Mouse (Mus musculus) midbrain, embryonic 16.5 days (tissue): ENCODE measurements around the gene Slc22a17. TPM values are rescaled to one million over a fixed set of nuclear protein-coding genes. Genes with fewer than 3 reads are reported as not detected.

Experiments used
- ATAC-seq: fragments of 200-750 bp; cut with Nextera tagmentation; 2 replicates; pipeline ENCODE4 v1.8.0; 2017; ENCODE audit warnings: moderate TSS enrichment
- H3K27ac ChIP-seq: fragments of 300-500 bp; sonication (generic); 2 replicates; pipeline ENCODE4 v1.5.1; 2014; ENCODE audit warnings: mild to moderate bottlenecking, low read length, mixed read lengths
- H3K27me3 ChIP-seq: fragments of 300-500 bp; sonication (generic); 2 replicates; pipeline ENCODE4 v1.6.1; 2014; ENCODE audit warnings: low read depth, low read length, mixed read lengths; ENCODE audit not compliant: control insufficient read depth, insufficient read depth
- H3K36me3 ChIP-seq: fragments of 300-500 bp; sonication (generic); 2 replicates; pipeline ENCODE4 v1.6.1; 2014; ENCODE audit warnings: mild to moderate bottlenecking, low read length, moderate library complexity, mixed read lengths; ENCODE audit not compliant: control insufficient read depth, insufficient read depth
- H3K4me1 ChIP-seq: fragments of 300-500 bp; sonication (generic); 2 replicates; pipeline ENCODE4 v1.6.1; 2014; ENCODE audit warnings: mild to moderate bottlenecking, low read length, mixed read lengths; ENCODE audit not compliant: control insufficient read depth, insufficient read depth
- H3K4me2 ChIP-seq: fragments of 300-500 bp; sonication (generic); 2 replicates; pipeline ENCODE4 v1.6.1; 2014; ENCODE audit warnings: mild to moderate bottlenecking, low read length, mixed read lengths
- H3K4me3 ChIP-seq: fragments of 300-500 bp; sonication (generic); 2 replicates; pipeline ENCODE4 v1.5.1; 2014; ENCODE audit warnings: low read depth, mild to moderate bottlenecking, low read length, moderate library complexity, mixed read lengths
- H3K9ac ChIP-seq: fragments of 300-500 bp; sonication (generic); 2 replicates; pipeline ENCODE4 v1.6.1; 2014; ENCODE audit warnings: low read depth, low read length, mixed read lengths
- H3K9me3 ChIP-seq: fragments of 300-500 bp; sonication (generic); replicated peaks from 2 replicates; pipeline ENCODE4 v1.6.1; 2014; ENCODE audit warnings: mild to moderate bottlenecking, low read length, mixed read lengths; ENCODE audit not compliant: control insufficient read depth, poor library complexity, severe bottlenecking
- WGBS: fragments of 180-500 bp; shearing (Covaris S2); extraction: QIAGEN DNeasy Blood & Tissue Kit; methylation state at CpG from one replicate; pipeline ENCODE4 v1.1.7; 2014; 5-methylcytosine and 5-hydroxymethylcytosine counted together
- polyA plus RNA-seq: library from polyadenylated mRNA; unstranded; fragments of >200 nt; fragmentation: Nextera tagmentation; extraction: Ambion mirVana; gene quantifications from 2 replicates; pipeline ENCODE4 v1.2.1, GENCODE M21; 2015

Gene Slc22a17
- polyA plus RNA-seq, 1 experiment from 2014 or later = 245 TPM

DNA sequence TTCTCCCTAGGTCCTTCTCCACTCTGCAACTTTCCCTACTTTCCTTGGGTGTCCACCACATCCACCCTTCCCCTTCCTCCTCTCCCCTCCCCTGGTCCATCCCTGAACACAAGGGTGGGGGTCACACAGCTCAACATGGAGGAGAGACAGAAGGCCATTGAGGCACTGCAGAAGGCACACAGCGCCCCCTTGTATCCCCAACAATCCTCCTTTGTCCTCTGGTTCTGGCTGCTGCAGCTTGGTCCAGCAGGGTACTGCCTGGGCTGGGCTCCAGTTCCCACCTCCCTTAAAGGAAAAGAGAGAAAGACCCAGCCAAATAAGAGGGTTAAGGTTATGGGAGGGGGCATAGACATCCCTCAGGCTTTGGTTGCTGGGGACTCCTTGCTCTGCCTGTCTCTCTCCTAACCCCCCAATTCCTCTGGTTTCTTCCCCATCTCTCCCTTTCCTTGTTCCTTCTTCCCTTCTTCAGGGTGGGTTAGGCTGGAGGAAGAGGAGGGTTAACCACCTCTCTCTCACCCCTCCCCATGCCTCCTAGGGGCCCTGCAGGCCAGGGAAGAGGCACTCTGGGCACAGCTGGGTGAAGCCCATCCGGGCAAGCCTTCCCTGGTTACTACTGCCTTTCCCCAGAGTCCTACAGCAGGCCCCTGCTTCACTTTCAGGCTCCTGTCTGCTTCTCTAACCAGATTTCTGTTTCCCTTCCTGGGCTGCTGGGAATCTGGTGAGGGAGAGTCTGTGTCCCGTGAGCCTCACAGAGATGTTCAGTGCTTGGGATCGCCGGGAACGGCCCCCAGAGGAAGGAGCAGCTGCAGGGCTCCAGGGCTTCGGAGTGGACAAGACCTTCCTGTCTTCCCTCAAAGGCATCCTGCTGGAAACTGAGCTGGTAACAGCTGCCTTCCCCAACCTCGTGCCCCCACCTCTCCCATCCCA lies 23.2 kb upstream of the Slc22a17 start, which contains the start of gene Cmtm5:
Gene Cmtm5 (plus strand): TSS at position 358 of the 927 bp plus-strand sequence.
- peak; percentile 66 for ATAC-seq
- Histone ChIP-seq H3K4me3 (no peak within 1 kb of the TSS), H3K27ac (peak within 1 kb of the TSS; percentile 53), H3K4me1 (no peaks in the 10 kb centered on the region), H3K36me3 (no peaks in the 10 kb centered on the region), H3K9me3 (no peaks in the 10 kb centered on the region), H3K4me2 (peak within 1 kb of the TSS; percentile 15; the same call in 1 of the 2 replicates), H3K27me3 (no peaks in the 10 kb centered on the region), H3K9ac (peak within 1 kb of the TSS; percentile 2; the same call in 1 of the 2 replicates)
- WGBS = 28% methylated on average over 8 of the region's 8 CpGs

GRCm38 (mm10) chr14:54932645-54933150 lies 19.8 kb upstream of the Slc22a17 start, which contains the start of gene Il25:
Gene Il25, plus strand, starts transcription at chr14:54932695.
- Histone ChIP-seq H3K4me2 (no peak within 1 kb of the TSS), H3K36me3 (no peaks in the 10 kb centered on the region), H3K4me1 (peaks cover 6% of the 10 kb centered on the region; the same call in 1 of the 2 replicates), H3K9ac (no peak within 1 kb of the TSS), H3K27ac (no peak within 1 kb of the TSS), H3K27me3 (no peaks in the 10 kb centered on the region), H3K9me3 (no peaks in the 10 kb centered on the region), H3K4me3 (no peak within 1 kb of the TSS)
- 37% methylated on average over 6 of the region's 6 CpGs for WGBS
- ATAC-seq = no peak

- Histone ChIP-seq H3K4me3 (no peak overlapping the region), H3K4me1 (peaks cover 21% of the 10 kb centered on the region), H3K9me3 (no peaks in the 10 kb centered on the region), H3K27ac (no peak overlapping the region), H3K27me3 (no peaks in the 10 kb centered on the region), H3K4me2 (no peak overlapping the region), H3K36me3 (no peaks in the 10 kb centered on the region), H3K9ac (no peak overlapping the region)
- 22% methylated on average over 2 of the region's 2 CpGs for WGBS
- ATAC-seq = no peak
These were observed 17.5 kb upstream of the Slc22a17 start for GRCm38 (mm10) chr14:54930431-54930830.

DNA sequence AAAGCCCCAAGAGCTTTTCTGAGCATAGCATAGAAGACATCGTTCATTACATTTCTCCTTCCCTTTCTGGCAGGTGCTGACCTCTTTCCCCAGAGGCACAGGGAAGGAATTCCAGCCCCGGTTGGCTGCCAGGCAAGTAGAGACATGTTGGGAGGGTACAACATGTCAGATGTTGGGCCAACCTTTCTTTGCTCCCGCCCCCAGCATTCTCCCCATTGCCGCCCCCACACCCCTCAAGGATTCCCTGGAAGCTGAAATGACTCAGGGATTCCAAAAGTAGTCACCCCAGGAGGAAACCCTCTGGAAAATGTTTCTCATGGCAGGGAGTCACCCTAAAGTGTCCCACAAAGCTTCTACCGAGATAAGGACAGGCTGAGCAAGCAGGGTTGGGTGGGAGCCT lies 16.9 kb upstream of the Slc22a17 start:
- H3K36me3 ChIP-seq = no peaks in the 10 kb centered on the region
- no peak overlapping the region for H3K9ac ChIP-seq
- H3K4me3 ChIP-seq = no peak overlapping the region
- 87% methylated on average over 5 of the region's 5 CpGs for WGBS
- no peak for ATAC-seq
- no peaks in the 10 kb centered on the region for H3K27me3 ChIP-seq
- peaks cover 25% of the 10 kb centered on the region for H3K4me1 ChIP-seq
- no peaks in the 10 kb centered on the region for H3K9me3 ChIP-seq
- no peak overlapping the region for H3K27ac ChIP-seq
- no peak overlapping the region for H3K4me2 ChIP-seq

DNA sequence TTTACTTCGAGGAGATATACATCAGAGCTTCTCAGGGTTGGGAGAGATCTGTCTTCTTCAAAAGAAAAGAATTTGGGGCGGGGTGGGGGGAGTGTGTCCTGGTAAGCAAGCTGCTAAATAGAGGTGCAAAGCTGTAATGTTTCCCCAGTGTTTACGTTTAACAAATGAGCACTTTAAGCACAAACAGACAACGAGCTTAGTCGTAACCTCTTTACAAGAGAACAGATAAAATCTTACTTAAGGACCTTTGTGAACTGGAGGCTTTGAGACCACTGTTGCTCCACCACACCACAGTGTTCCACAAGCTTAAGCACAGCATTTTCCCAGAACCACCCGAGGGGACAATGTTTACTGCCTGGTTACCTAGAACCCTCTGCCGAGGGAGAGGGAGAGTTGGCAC lies 14.4 kb upstream of the Slc22a17 start:
- H3K27me3 ChIP-seq = no peaks in the 10 kb centered on the region
- ATAC-seq = no peak
- 17% methylated on average over 7 of the region's 7 CpGs for WGBS
- no peaks in the 10 kb centered on the region for H3K9me3 ChIP-seq
- peak overlapping the region; percentile 95 for H3K4me2 ChIP-seq
- H3K9ac ChIP-seq = peak overlapping the region; percentile 79
- H3K27ac ChIP-seq = peak overlapping the region; percentile 87
- peaks cover 26% of the 10 kb centered on the region for H3K4me1 ChIP-seq
- no peak overlapping the region; the same call in 1 of the 2 replicates for H3K4me3 ChIP-seq
- no peaks in the 10 kb centered on the region for H3K36me3 ChIP-seq

DNA sequence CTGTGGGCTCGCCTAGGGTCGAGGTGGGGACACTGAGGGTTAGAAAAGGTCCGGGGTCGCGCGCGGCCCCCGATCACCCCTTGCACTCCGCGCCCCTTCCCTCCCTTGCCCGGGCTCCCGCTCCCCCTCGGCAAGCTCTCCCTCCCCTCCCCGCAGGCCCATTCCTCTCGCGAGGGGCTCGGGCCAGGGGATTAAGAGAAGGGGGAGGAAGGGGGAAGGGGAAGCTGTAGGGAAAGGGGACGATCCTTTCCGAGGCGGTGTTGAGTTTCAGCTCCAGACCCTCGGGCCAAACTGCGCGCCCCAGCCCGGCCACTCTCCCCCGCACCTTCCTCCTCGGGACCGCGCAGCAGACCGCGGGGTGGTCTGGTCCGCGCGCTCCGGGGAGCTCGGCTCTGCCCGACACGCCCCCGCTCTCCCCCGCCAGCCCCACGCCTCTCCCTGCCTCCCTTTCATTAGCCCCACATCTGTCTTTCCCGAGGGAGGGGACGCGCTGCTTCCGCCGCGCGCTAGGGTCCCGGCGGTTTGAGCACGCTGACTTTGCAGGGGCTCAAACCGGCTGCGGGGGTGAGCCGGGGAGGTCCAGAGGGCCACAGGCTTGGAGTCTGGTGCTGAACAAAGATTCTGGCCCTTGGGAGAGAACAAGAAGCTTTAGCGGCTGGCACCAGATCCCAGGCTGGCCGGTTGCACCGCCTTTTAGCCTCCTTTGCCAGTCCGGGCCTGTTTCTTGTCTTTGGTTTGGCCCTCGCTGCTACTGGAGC lies 13.6 kb upstream of the Slc22a17 start:
- peak overlapping the region; percentile 79 for H3K9ac ChIP-seq
- H3K27me3 ChIP-seq = no peaks in the 10 kb centered on the region
- no peaks in the 10 kb centered on the region for H3K36me3 ChIP-seq
- H3K9me3 ChIP-seq = no peaks in the 10 kb centered on the region
- under 1% methylated on average over 34 of the region's 58 CpGs for WGBS
- ATAC-seq = peak; percentile 63
- H3K4me2 ChIP-seq = peak overlapping the region; percentile 95
- peak overlapping the region; percentile 87 for H3K27ac ChIP-seq
- H3K4me3 ChIP-seq = peak overlapping the region; percentile 54
- H3K4me1 ChIP-seq = peaks cover 26% of the 10 kb centered on the region

DNA sequence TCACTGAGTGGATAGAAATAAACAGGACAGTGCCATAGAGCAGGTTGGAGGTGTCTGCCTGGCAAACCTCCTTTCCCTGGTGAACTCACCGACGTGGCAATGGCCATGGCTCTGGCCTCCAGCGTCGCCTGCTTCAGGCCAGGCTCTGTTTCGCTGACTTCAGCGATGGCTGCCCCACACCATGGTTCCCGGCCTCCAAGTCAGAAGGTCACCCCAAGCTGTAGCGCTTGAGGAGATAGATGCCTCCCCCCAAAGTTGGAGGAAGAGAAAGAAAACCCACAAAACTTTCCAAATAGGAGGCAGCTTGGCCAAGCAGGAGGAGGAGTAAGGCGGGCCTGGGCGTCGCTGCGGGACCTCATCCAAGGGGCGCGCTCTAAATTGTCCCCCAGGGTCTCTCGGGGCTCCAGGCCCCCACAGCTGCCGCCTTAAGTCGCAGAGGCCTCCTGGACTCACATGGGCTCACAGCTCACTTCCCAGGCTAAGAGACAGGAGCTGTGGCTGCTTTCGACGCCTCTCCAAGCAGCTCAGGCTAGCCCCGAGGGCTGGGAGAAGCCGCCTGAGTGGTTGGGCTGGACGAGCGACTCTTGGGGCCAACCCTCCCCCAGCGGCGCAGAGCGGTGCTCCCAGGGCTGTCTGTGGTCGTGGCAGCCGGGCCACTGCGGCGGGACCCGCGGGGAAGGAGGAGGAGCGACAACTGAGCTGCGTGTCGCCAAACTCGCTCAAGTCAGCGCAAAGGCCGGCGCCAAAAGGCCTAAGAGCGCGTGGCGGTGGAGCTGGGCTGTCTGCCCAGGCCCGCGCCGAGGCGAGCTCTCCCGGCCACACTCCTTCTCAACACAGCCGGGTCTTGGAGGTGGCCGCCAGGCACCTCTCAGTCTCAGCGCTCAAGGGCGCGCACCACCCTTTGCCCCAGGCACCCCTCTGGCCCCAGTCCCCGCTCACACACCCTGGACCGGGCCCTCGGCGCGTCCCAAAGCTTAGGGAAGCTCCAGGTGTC lies 12.7 kb upstream of the Slc22a17 start, which contains the start of gene Efs:
Gene Efs (minus strand): TSS at position 778 of the 994 bp plus-strand sequence.
- H3K4me1 ChIP-seq = peaks cover 24% of the 10 kb centered on the region
- H3K9me3 ChIP-seq = no peaks in the 10 kb centered on the region
- H3K36me3 ChIP-seq = peaks cover under 1% of the 10 kb centered on the region; the same call in 1 of the 2 replicates
- H3K9ac ChIP-seq = peak within 1 kb of the TSS; percentile 79
- peak; percentile 68 for ATAC-seq
- 2% methylated on average over 57 of the region's 57 CpGs for WGBS
- peak within 1 kb of the TSS; percentile 87 for H3K27ac ChIP-seq
- peak within 1 kb of the TSS; percentile 95 for H3K4me2 ChIP-seq
- no peaks in the 10 kb centered on the region for H3K27me3 ChIP-seq
- H3K4me3 ChIP-seq = peak within 1 kb of the TSS; percentile 54
